Mouse (Mus musculus) forebrain, embryonic 12.5 days (tissue): ENCODE data around the gene Cryab. TPM values are rescaled to one million over a fixed set of nuclear protein-coding genes. Genes with fewer than 3 reads are reported as not detected.

Source experiments
- polyA plus RNA-seq: library from polyadenylated mRNA; unstranded; fragments of >200 nt; fragmentation: Nextera tagmentation; extraction: Ambion mirVana; gene quantifications from 2 replicates; pipeline ENCODE4 v1.2.1, GENCODE M21; 2016

The Cryab gene
- polyA plus RNA-seq, 1 experiment from 2014 or later, result 6.5 TPM

Other genes starting within 250 kb of the Cryab start
- 95.4 and 96.2 TPM in 2 replicates for gene Pts, start 222.6 kb upstream of the Cryab start, polyA plus RNA-seq
- 12.3 and 16.1 TPM in 2 replicates for gene Il18, start 196.5 kb upstream of the Cryab start, polyA plus RNA-seq
- gene Bco2, start 196.1 kb upstream of the Cryab start, polyA plus RNA-seq, result 0.46 and 0.56 TPM in 2 replicates
- gene Tex12, start 190.0 kb upstream of the Cryab start, polyA plus RNA-seq, result 0.32 and 0.33 TPM in 2 replicates
- gene Sdhd, start 147.5 kb upstream of the Cryab start, polyA plus RNA-seq, result 219 and 221 TPM in 2 replicates
- gene Timm8b, start 147.4 kb upstream of the Cryab start, polyA plus RNA-seq, result 385 and 386 TPM in 2 replicates
- gene Pih1d2, start 134.0 kb upstream of the Cryab start, polyA plus RNA-seq, result 8.2 and 8.7 TPM in 2 replicates
- 27.0 and 28.3 TPM in 2 replicates for gene Nkapd1, start 133.9 kb upstream of the Cryab start, polyA plus RNA-seq
- gene Dlat, start 91.5 kb upstream of the Cryab start, polyA plus RNA-seq, result 43.4 and 48.3 TPM in 2 replicates
- 18.2 and 18.6 TPM in 2 replicates for gene Dixdc1, start 11.8 kb upstream of the Cryab start, polyA plus RNA-seq
- gene 2310030G06Rik, start 4.8 kb upstream of the Cryab start, polyA plus RNA-seq, result 0.88 and 1.6 TPM in 2 replicates
- 0.54 TPM in 1 of 2 replicates, not detected in the other for gene Hspb2, start 1.0 kb downstream of the Cryab start, polyA plus RNA-seq
- gene Fdxacb1, start 16.9 kb downstream of the Cryab start, polyA plus RNA-seq, result 10.6 and 11.7 TPM in 2 replicates
- 38.0 and 40.6 TPM in 2 replicates for gene Alg9, start 23.7 kb downstream of the Cryab start, polyA plus RNA-seq
- 35.6 and 38.0 TPM in 2 replicates for gene 1110032A03Rik, start 24.2 kb downstream of the Cryab start, polyA plus RNA-seq
- 109 and 112 TPM in 2 replicates for gene Ppp2r1b, start 94.0 kb downstream of the Cryab start, polyA plus RNA-seq